Mouse (Mus musculus) liver, adult 2 months (tissue): ENCODE results near the gene Asxl1.

Experiments
- CTCF ChIP-seq: fragments of 200-500 bp; IDR thresholded peaks from 2 replicates; pipeline ENCODE4 v1.5.1; 2011; ENCODE audit warnings: low read depth, low read length, control low read depth
- POLR2A ChIP-seq: fragments of 200-500 bp; IDR thresholded peaks from 2 replicates; pipeline ENCODE4 v1.6.1; 2011; ENCODE audit warnings: low read length, control low read depth; ENCODE audit not compliant: insufficient read depth; ENCODE audit errors: extremely low read depth

DNA sequence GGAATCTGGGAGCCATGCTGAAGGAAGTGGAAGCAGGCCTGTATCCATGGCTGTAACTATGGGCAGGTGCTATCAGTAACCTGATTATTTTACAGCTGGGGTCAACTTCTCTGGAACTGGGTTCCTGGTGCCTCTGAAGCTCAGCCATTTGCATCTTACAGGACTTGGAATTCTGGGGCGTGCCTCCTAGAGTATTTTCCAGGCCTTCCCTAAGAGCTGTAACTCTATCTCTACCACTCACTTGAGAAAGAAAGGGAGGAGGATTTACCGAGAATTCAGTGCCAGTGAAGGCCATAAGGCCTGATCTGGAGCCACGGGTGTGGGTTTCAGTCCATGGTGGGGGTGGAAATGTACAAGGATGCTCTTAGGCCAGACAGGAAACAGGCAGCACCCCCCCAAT, 95.6 kb downstream of the Asxl1 start:
- no peak for TF ChIP-seq CTCF
- no peak for TF ChIP-seq POLR2A
